Mouse (Mus musculus) MN1 (cell line): ENCODE data around the gene Zfp800.

Experiments used
- DNase-seq: peaks from one replicate; pipeline ENCODE4 v3.0.0-alpha.2; 2016; ENCODE audit warnings: low spot score

Zfp800 gene

GRCm38 (mm10) chr6:28203454-28203853, 194.4 kb downstream of the Zfp800 start:
- DNase-seq: no peak

DNA sequence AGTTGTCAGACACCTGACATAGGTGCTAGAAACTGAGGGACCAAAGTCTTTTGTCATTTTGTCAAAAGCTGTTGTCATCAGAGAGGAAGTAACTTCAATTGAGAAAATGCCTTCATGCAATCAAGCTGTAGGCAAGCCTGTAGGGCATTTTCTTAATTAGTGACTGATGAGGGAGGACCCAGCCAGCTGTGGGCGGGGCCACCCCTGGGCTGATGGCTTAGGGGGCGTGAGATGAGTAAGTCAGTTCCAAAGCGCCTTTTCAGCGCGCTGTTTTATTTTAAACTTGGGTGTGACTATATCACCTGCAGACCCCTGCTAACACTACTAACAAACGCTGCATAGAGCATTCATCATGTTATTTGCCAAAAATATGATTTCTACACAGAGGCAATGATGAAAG, 195.0 kb downstream of the Zfp800 start:
- no peak for DNase-seq

- no peak for DNase-seq
Measured at GRCm38 (mm10) chr6:28193901-28194300, 203.9 kb downstream of the Zfp800 start.

GRCm38 (mm10) chr6:28191935-28192334, 205.9 kb downstream of the Zfp800 start:
- no peak for DNase-seq
